Mouse (Mus musculus): Measurements from ENCODE around the gene Fat3. TPM values are rescaled to one million over a fixed set of nuclear protein-coding genes. Genes with fewer than 3 reads are reported as not detected.

The Fat3 gene
- polyA plus RNA-seq, 1 experiment, result not detected

DNA sequence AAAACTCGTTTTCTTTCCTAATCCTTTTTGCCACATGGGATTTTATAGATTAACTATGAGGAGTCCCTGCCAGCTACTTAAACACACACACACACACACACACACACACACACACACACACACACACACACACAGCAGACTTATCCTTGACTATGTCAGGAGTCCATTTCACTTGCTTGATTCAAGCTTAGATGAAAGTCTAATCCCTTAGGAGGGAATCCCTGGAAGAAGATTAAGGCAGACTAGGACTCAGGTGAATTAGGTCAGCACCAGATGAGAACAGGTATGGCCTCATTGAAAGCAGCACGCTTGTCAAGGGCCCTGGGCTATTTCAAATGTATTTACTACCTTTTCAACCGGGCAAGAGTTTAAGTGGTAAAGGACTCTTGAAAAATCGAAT is 553.0 kb downstream of the Fat3 start:
- TF ChIP-seq MAX (IDR thresholded peaks at IDR 0.05), result no peak
- no peak for TF ChIP-seq CEBPB (IDR thresholded peaks at IDR 0.05; ENCODE audit: low read depth)
- no peak for TF ChIP-seq USF1 (IDR thresholded peaks at IDR 0.05; ENCODE audit: low read depth)
- TF ChIP-seq FOSL1 (IDR thresholded peaks at IDR 0.05; ENCODE audit: insufficient read depth, low read length, poor library complexity, severe bottlenecking), result no peak
- TF ChIP-seq MYOG (IDR thresholded peaks at IDR 0.05; ENCODE audit: control insufficient read depth, extremely low read depth, insufficient read length), result no peak
- TF ChIP-seq CTCF (IDR thresholded peaks at IDR 0.05; ENCODE audit: control insufficient read depth, insufficient read depth, insufficient read length), result no peak
- no peak for TF ChIP-seq MYOD1 (IDR thresholded peaks at IDR 0.05; ENCODE audit: control insufficient read depth, insufficient read length, low read depth)
- Histone ChIP-seq H3K4me3 (ENCODE audit: insufficient read depth, poor library complexity, severe bottlenecking) (no peak overlapping the region), H3K27me3 (ENCODE audit: control insufficient read depth, insufficient read depth, insufficient read length) (no peaks in the 10 kb centered on the region), H3K79me2 (ENCODE audit: control insufficient read depth, insufficient read depth) (no peaks in the 10 kb centered on the region), H3K36me3 (ENCODE audit: control insufficient read depth, insufficient read depth) (no peaks in the 10 kb centered on the region), H3ac (ENCODE audit: control insufficient read depth, insufficient read length, low read depth) (no peak overlapping the region), H3K79me3 (ENCODE audit: low read depth) (no peaks in the 10 kb centered on the region)

DNA sequence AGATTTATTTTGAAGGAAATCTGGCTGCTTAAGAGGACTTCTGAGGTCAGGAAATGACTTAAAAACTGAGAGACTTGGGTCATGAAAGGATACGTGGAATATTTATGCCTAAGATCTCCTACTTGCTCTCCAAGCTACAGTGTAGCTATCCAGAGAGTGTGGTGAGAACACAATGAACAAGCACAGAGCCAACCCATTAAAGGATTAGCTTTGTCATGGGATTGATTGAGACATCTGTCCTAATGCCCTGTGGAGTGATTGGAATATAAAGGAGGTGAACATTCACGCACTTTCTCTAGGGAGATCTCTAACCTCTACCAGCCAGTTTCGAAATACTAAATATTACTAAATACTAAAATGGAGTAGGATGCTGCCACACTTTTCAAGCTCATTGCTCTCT is 556.9 kb downstream of the Fat3 start:
- Histone ChIP-seq H3K79me3 (ENCODE audit: low read depth) (no peaks in the 10 kb centered on the region), H3K36me3 (ENCODE audit: control insufficient read depth, insufficient read depth) (no peaks in the 10 kb centered on the region), H3K4me3 (ENCODE audit: insufficient read depth, poor library complexity, severe bottlenecking) (no peak overlapping the region), H3K27me3 (ENCODE audit: control insufficient read depth, insufficient read depth, insufficient read length) (no peaks in the 10 kb centered on the region), H3ac (ENCODE audit: control insufficient read depth, insufficient read length, low read depth) (no peak overlapping the region), H3K79me2 (ENCODE audit: control insufficient read depth, insufficient read depth) (no peaks in the 10 kb centered on the region)
- no peak for TF ChIP-seq CTCF (IDR thresholded peaks at IDR 0.05; ENCODE audit: control insufficient read depth, insufficient read depth, insufficient read length)

GRCm38 (mm10) chr9:15943486-15944153 is 557.5 kb downstream of the Fat3 start:
- Histone ChIP-seq H3ac (ENCODE audit: control insufficient read depth, insufficient read length, low read depth) (no peak overlapping the region), H3K4me3 (ENCODE audit: insufficient read depth, poor library complexity, severe bottlenecking) (no peak overlapping the region), H3K27me3 (ENCODE audit: control insufficient read depth, insufficient read depth, insufficient read length) (no peaks in the 10 kb centered on the region), H3K36me3 (ENCODE audit: control insufficient read depth, insufficient read depth) (no peaks in the 10 kb centered on the region), H3K79me3 (ENCODE audit: low read depth) (no peaks in the 10 kb centered on the region), H3K79me2 (ENCODE audit: control insufficient read depth, insufficient read depth) (no peaks in the 10 kb centered on the region)
- no peak for TF ChIP-seq CTCF (IDR thresholded peaks at IDR 0.05; ENCODE audit: control insufficient read depth, insufficient read depth, insufficient read length)

DNA sequence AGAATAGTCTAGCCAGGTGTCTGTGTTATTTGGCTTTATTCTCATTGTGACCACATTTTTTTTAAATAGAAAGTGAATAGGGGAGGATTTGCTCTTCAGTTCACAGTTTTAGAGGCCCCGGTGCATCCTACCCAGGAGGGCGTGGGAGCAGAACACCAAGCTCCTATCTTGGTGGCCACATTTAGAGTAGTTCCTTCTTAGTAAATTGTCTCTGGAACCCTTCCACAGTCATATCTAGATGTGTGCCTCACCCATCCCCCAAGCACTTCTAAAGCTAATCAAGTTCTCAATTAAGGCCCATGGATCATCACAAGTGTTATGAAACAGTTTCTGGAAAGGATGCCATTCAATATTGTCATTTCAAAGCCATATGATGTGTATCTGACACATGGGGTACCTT is 559.3 kb downstream of the Fat3 start:
- H3ac ChIP-seq (ENCODE audit: control insufficient read depth, insufficient read length, low read depth), result no peak overlapping the region
- no peaks in the 10 kb centered on the region for H3K79me2 ChIP-seq (ENCODE audit: control insufficient read depth, insufficient read depth)
- H3K27me3 ChIP-seq (ENCODE audit: control insufficient read depth, insufficient read depth, insufficient read length), result no peaks in the 10 kb centered on the region
- no peaks in the 10 kb centered on the region for H3K79me3 ChIP-seq (ENCODE audit: low read depth)
- no peaks in the 10 kb centered on the region for H3K36me3 ChIP-seq (ENCODE audit: control insufficient read depth, insufficient read depth)
- no peak overlapping the region for H3K4me3 ChIP-seq (ENCODE audit: insufficient read depth, poor library complexity, severe bottlenecking)
- TF ChIP-seq MAX (IDR thresholded peaks at IDR 0.05), result no peak
- TF ChIP-seq MYOD1 (IDR thresholded peaks at IDR 0.05; ENCODE audit: control insufficient read depth, insufficient read length, low read depth), result no peak
- TF ChIP-seq CTCF (IDR thresholded peaks at IDR 0.05; ENCODE audit: control insufficient read depth, insufficient read depth, insufficient read length), result no peak
- no peak for TF ChIP-seq FOSL1 (IDR thresholded peaks at IDR 0.05; ENCODE audit: insufficient read depth, low read length, poor library complexity, severe bottlenecking)
- TF ChIP-seq USF1 (IDR thresholded peaks at IDR 0.05; ENCODE audit: low read depth), result no peak
- TF ChIP-seq MYOG (IDR thresholded peaks at IDR 0.05; ENCODE audit: control insufficient read depth, extremely low read depth, insufficient read length), result no peak
- no peak for TF ChIP-seq CEBPB (IDR thresholded peaks at IDR 0.05; ENCODE audit: low read depth)

GRCm38 (mm10) chr9:15940933-15941673 is 560.0 kb downstream of the Fat3 start:
- Histone ChIP-seq H3ac (ENCODE audit: control insufficient read depth, insufficient read length, low read depth) (no peak overlapping the region), H3K79me3 (ENCODE audit: low read depth) (no peaks in the 10 kb centered on the region), H3K27me3 (ENCODE audit: control insufficient read depth, insufficient read depth, insufficient read length) (no peaks in the 10 kb centered on the region), H3K79me2 (ENCODE audit: control insufficient read depth, insufficient read depth) (no peaks in the 10 kb centered on the region), H3K4me3 (ENCODE audit: insufficient read depth, poor library complexity, severe bottlenecking) (no peak overlapping the region), H3K36me3 (ENCODE audit: control insufficient read depth, insufficient read depth) (no peaks in the 10 kb centered on the region)
- TF ChIP-seq USF1 (IDR thresholded peaks at IDR 0.05; ENCODE audit: low read depth), result no peak
- TF ChIP-seq CEBPB (IDR thresholded peaks at IDR 0.05; ENCODE audit: low read depth), result no peak
- TF ChIP-seq MYOG (IDR thresholded peaks at IDR 0.05; ENCODE audit: control insufficient read depth, extremely low read depth, insufficient read length), result no peak
- no peak for TF ChIP-seq CTCF (IDR thresholded peaks at IDR 0.05; ENCODE audit: control insufficient read depth, insufficient read depth, insufficient read length)
- TF ChIP-seq FOSL1 (IDR thresholded peaks at IDR 0.05; ENCODE audit: insufficient read depth, low read length, poor library complexity, severe bottlenecking), result no peak
- TF ChIP-seq MYOD1 (IDR thresholded peaks at IDR 0.05; ENCODE audit: control insufficient read depth, insufficient read length, low read depth), result no peak
- no peak for TF ChIP-seq MAX (IDR thresholded peaks at IDR 0.05)

- TF ChIP-seq FOSL1 (IDR thresholded peaks at IDR 0.05; ENCODE audit: insufficient read depth, low read length, poor library complexity, severe bottlenecking) (no peak), CEBPB (IDR thresholded peaks at IDR 0.05; ENCODE audit: low read depth) (no peak), MYOD1 (IDR thresholded peaks at IDR 0.05; ENCODE audit: control insufficient read depth, insufficient read length, low read depth) (no peak), CTCF (IDR thresholded peaks at IDR 0.05; ENCODE audit: control insufficient read depth, insufficient read depth, insufficient read length) (no peak), MYOG (IDR thresholded peaks at IDR 0.05; ENCODE audit: control insufficient read depth, extremely low read depth, insufficient read length) (no peak), USF1 (IDR thresholded peaks at IDR 0.05; ENCODE audit: low read depth) (no peak), MAX (IDR thresholded peaks at IDR 0.05) (no peak)
- H3ac ChIP-seq (ENCODE audit: control insufficient read depth, insufficient read length, low read depth), result no peak overlapping the region
- no peaks in the 10 kb centered on the region for H3K79me3 ChIP-seq (ENCODE audit: low read depth)
- H3K79me2 ChIP-seq (ENCODE audit: control insufficient read depth, insufficient read depth), result no peaks in the 10 kb centered on the region
- H3K27me3 ChIP-seq (ENCODE audit: control insufficient read depth, insufficient read depth, insufficient read length), result no peaks in the 10 kb centered on the region
- H3K36me3 ChIP-seq (ENCODE audit: control insufficient read depth, insufficient read depth), result no peaks in the 10 kb centered on the region
- no peak overlapping the region for H3K4me3 ChIP-seq (ENCODE audit: insufficient read depth, poor library complexity, severe bottlenecking)
Observed at GRCm38 (mm10) chr9:15939594-15939993, 561.5 kb downstream of the Fat3 start.

Measured in C2C12 (cell line).